Comparison of ENCODE assay signal across 8 mouse cellular contexts in the genomic region with DNA sequence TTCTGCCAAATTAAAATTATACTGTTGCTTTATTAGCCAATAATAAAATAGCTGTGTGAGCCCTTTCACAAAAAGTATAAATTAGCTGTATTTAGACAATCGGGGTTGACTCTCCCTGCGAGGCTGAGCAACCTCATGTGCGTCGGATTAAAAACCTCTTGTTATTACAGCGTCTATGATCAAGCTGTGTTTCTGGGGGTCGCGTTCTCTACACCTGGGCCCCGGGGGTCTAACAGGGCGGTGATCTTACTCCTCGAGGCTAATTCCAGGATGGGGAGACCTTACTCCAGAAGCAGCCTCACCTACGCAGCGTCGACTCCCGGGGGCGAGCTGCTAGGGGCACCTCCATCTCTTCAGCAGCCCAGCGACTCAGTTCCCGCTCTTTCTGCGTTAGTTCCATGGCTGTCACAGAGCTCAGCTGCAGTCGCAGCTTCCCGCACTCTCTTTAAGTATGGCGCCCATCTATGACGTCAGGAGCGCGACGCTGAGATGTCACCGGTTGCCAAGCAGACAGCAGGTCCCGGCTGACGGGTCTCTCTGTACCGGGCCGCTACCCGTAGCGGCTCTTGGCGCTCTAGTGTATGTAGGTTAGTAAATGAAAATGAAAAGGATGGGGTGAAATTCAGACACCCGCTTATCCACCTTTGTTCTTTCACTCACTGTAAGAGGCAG. TPM values are rescaled to one million over a fixed set of nuclear protein-coding genes. Genes with fewer than 3 reads are reported as not detected.
DNase-seq lines count a peak whose midpoint lies in the region; ATAC-seq and TF ChIP-seq lines count a peak whose summit lies in the region.

A gene (minus strand): TSS at position 466 of the 672 bp plus-strand sequence.

- H3K36me3 ChIP-seq in heart, embryonic 11.5 days (ENCODE audit: control insufficient read depth, insufficient read depth, low read length) = peaks cover 13% of the 10 kb centered on the region; the same call in 1 of the 2 replicates
- peaks cover 17% of the 10 kb centered on the region for H3K36me3 ChIP-seq in kidney, embryonic 16.5 days (ENCODE audit: insufficient read depth, low read length)
- no peaks in the 10 kb centered on the region for H3K36me3 ChIP-seq in liver, adult 2 months (ENCODE audit: control insufficient read depth, insufficient read depth, low read length)
- no peaks in the 10 kb centered on the region for H3K36me3 ChIP-seq in myocyte (ENCODE audit: control insufficient read depth, insufficient read depth)
- peaks cover 5% of the 10 kb centered on the region; the same call in 1 of the 2 replicates for H3K36me3 ChIP-seq in splenic B cell, adult 2 months (ENCODE audit: control insufficient read depth, insufficient read depth, low read length, poor library complexity, severe bottlenecking)

- H3K4me1 ChIP-seq in bone marrow macrophage, adult 2 months (ENCODE audit: control insufficient read depth, insufficient read depth, low read length) = 0 out of 2 replicates have a peak, but pooled peaks cover 3% of the 10 kb centered on the region
- no peaks in the 10 kb centered on the region for H3K4me1 ChIP-seq in embryonic fibroblast, embryonic 13.5 days (ENCODE audit: control insufficient read depth, insufficient read depth, low read length)
- no peaks in the 10 kb centered on the region for H3K4me1 ChIP-seq in heart, embryonic 11.5 days (ENCODE audit: control insufficient read depth, insufficient read depth, low read length)
- H3K4me1 ChIP-seq in kidney, embryonic 16.5 days (ENCODE audit: insufficient read depth, low read length) = peaks cover 4% of the 10 kb centered on the region; the same call in 1 of the 2 replicates
- H3K4me1 ChIP-seq in liver, adult 2 months (ENCODE audit: control insufficient read depth, insufficient read depth, low read length) = peaks cover 3% of the 10 kb centered on the region; the same call in 1 of the 2 replicates

- peak within 1 kb of the TSS; percentile 15 for H3ac ChIP-seq in myocyte (ENCODE audit: control insufficient read depth, insufficient read length)

- peak; percentile 86 for ATAC-seq in heart, embryonic 11.5 days (replicated peaks; ENCODE audit: insufficient number of reproducible peaks, low FRiP score, low TSS enrichment)
- ATAC-seq in kidney, embryonic 16.5 days (ENCODE audit: low FRiP score, low TSS enrichment) = peak; percentile 95

- H3K27me3 ChIP-seq in heart, embryonic 11.5 days (ENCODE audit: control insufficient read depth, insufficient read depth, low read length) = no peaks in the 10 kb centered on the region
- no peaks in the 10 kb centered on the region for H3K27me3 ChIP-seq in kidney, embryonic 16.5 days (ENCODE audit: insufficient read depth, low read length)
- no peaks in the 10 kb centered on the region for H3K27me3 ChIP-seq in liver, adult 2 months (ENCODE audit: control insufficient read depth, insufficient read depth, low read length)
- H3K27me3 ChIP-seq in myocyte (ENCODE audit: control insufficient read depth, insufficient read depth, insufficient read length) = no peaks in the 10 kb centered on the region
- no peaks in the 10 kb centered on the region for H3K27me3 ChIP-seq in splenic B cell, adult 2 months (ENCODE audit: control insufficient read depth, insufficient read depth, low read length, poor library complexity, severe bottlenecking)

- H3K4me2 ChIP-seq in heart, embryonic 11.5 days = peak within 1 kb of the TSS; percentile 68
- H3K4me2 ChIP-seq in kidney, embryonic 16.5 days (replicated peaks; ENCODE audit: low read depth, low read length) = peak within 1 kb of the TSS; percentile 74
- H3K4me2 ChIP-seq in myocyte (ENCODE audit: low read depth) = peak within 1 kb of the TSS; percentile 93

- peak within 1 kb of the TSS; percentile 84 for H3K9ac ChIP-seq in heart, embryonic 11.5 days (ENCODE audit: low read depth, low read length)
- peak within 1 kb of the TSS; percentile 85 for H3K9ac ChIP-seq in kidney, embryonic 16.5 days (replicated peaks; ENCODE audit: low read length)
- peak within 1 kb of the TSS; percentile 62 for H3K9ac ChIP-seq in liver, adult 2 months (ENCODE audit: low read depth, low read length)

- DNase-seq in A20 (ENCODE audit: low read depth, low spot score) = peak; percentile 95
- peak; percentile 81 for DNase-seq in liver, adult 2 months (ENCODE audit: extremely low read depth, low read depth, low spot score)
- DNase-seq in splenic B cell, adult 2 months (ENCODE audit: low read depth, low spot score) = peak; percentile 97

- no peak for TF ChIP-seq POLR2A in bone marrow macrophage, adult 2 months (IDR thresholded peaks at IDR 0.05; ENCODE audit: borderline replicate concordance, low read depth, low read length)
- TF ChIP-seq POLR2A in embryonic fibroblast, embryonic 13.5 days (IDR thresholded peaks at IDR 0.05; ENCODE audit: low read depth, low read length) = peak; percentile 74
- TF ChIP-seq POLR2A in liver, adult 2 months (IDR thresholded peaks at IDR 0.05; ENCODE audit: extremely low read depth, insufficient read depth, low read length) = no peak
- peak; percentile 62 for TF ChIP-seq POLR2A in myocyte (IDR thresholded peaks at IDR 0.05; ENCODE audit: insufficient read length, low read depth)

- no peak within 1 kb of the TSS for H3K27ac ChIP-seq in bone marrow macrophage, adult 2 months (ENCODE audit: insufficient read depth, low read depth, low read length)
- no peak within 1 kb of the TSS for H3K27ac ChIP-seq in embryonic fibroblast, embryonic 13.5 days (ENCODE audit: insufficient read depth, low read length)
- peak within 1 kb of the TSS; percentile 29; the same call in 1 of the 2 replicates for H3K27ac ChIP-seq in heart, embryonic 11.5 days (ENCODE audit: low read depth, low read length)
- H3K27ac ChIP-seq in kidney, embryonic 16.5 days (ENCODE audit: low read length) = no peak within 1 kb of the TSS
- H3K27ac ChIP-seq in liver, adult 2 months (replicated peaks; ENCODE audit: insufficient read depth, low read depth, low read length) = no peak within 1 kb of the TSS

- peak within 1 kb of the TSS; percentile 77 for H3K4me3 ChIP-seq in bone marrow macrophage, adult 2 months (ENCODE audit: insufficient read depth, low read length)
- peak within 1 kb of the TSS; percentile 71 for H3K4me3 ChIP-seq in embryonic fibroblast, embryonic 13.5 days (ENCODE audit: insufficient read depth, low read length)
- H3K4me3 ChIP-seq in heart, embryonic 11.5 days (ENCODE audit: low read depth, low read length) = peak within 1 kb of the TSS; percentile 80
- peak within 1 kb of the TSS; percentile 75 for H3K4me3 ChIP-seq in kidney, embryonic 16.5 days (ENCODE audit: low read length)
- H3K4me3 ChIP-seq in liver, adult 2 months (ENCODE audit: insufficient read depth, low read depth, low read length) = peak within 1 kb of the TSS; percentile 64
- peak within 1 kb of the TSS; percentile 66 for H3K4me3 ChIP-seq in myocyte

- no peaks in the 10 kb centered on the region for H3K9me3 ChIP-seq in heart, embryonic 11.5 days (replicated peaks; ENCODE audit: control insufficient read depth, low read length)
- H3K9me3 ChIP-seq in kidney, embryonic 16.5 days (ENCODE audit: low read length) = no peaks in the 10 kb centered on the region

- no peaks in the 10 kb centered on the region for H3K79me2 ChIP-seq in liver, adult 2 months (ENCODE audit: control insufficient read depth, insufficient read depth, low read length)
- no peaks in the 10 kb centered on the region for H3K79me2 ChIP-seq in myocyte (ENCODE audit: control insufficient read depth, insufficient read depth)

- no peak for TF ChIP-seq CTCF in bone marrow macrophage, adult 2 months (IDR thresholded peaks at IDR 0.05; ENCODE audit: low read depth, low read length)
- no peak for TF ChIP-seq CTCF in embryonic fibroblast, embryonic 13.5 days (IDR thresholded peaks at IDR 0.05; ENCODE audit: borderline replicate concordance, insufficient read depth, low read length)
- TF ChIP-seq CTCF in liver, adult 2 months (IDR thresholded peaks at IDR 0.05; ENCODE audit: low read depth, low read length) = no peak

- under 1% methylated on average over 34 of the region's 34 CpGs for WGBS in heart, embryonic 11.5 days (ENCODE audit: insufficient replicate concordance)
- WGBS in kidney, embryonic 16.5 days = under 1% methylated on average over 34 of the region's 34 CpGs
- WGBS in liver, adult 2 months = 1% methylated on average over 34 of the region's 34 CpGs

TF ChIP-seq in myocyte, 11 proteins besides CTCF, POLR2A, EP300 and RAD21:
- TF ChIP-seq E2F4 (IDR thresholded peaks at IDR 0.05; ENCODE audit: insufficient read depth) (peak; percentile 97), MYOG (IDR thresholded peaks at IDR 0.05; ENCODE audit: control insufficient read depth in 1 of 3, insufficient read depth in 1 of 3, insufficient read length in 2 of 3, low read depth in 2 of 3) (peak in 1 of 3 experiments; percentile 7), POLR2AphosphoS2 (IDR thresholded peaks at IDR 0.05; ENCODE audit: insufficient read length, low read depth) (no peak), TCF12 (IDR thresholded peaks at IDR 0.05; ENCODE audit: insufficient read depth, poor library complexity, severe bottlenecking) (no peak), CEBPB (IDR thresholded peaks at IDR 0.05; ENCODE audit: insufficient read depth, poor library complexity, severe bottlenecking) (no peak), MAX (IDR thresholded peaks at IDR 0.05; ENCODE audit: low read depth) (no peak), SRF (IDR thresholded peaks at IDR 0.05; ENCODE audit: control insufficient read depth, insufficient read length, low read depth) (peak; percentile 52), USF1 (IDR thresholded peaks at IDR 0.05; ENCODE audit: low read depth) (no peak)

RNA-seq across cellular contexts. Expression of the gene that starts here (rescaled TPM):
- 16.8 and 18.7 TPM in 2 replicates for polyA plus RNA-seq in bone marrow macrophage, adult 2 months (2012; ENCODE audit: insufficient read depth, insufficient read length, missing spikeins)
- 8.1 and 10.5 TPM in 2 replicates for polyA plus RNA-seq in embryonic fibroblast, embryonic 13.5 days (2011; ENCODE audit: insufficient read length, low read depth, missing spikeins)
- 35.0 and 37.6 TPM in 2 replicates for polyA plus RNA-seq in heart, embryonic 11.5 days (2014; fragmentation: Nextera tagmentation; extraction: Ambion mirVana)
- 59.4 and 67.0 TPM in 2 replicates for polyA plus RNA-seq in kidney, embryonic 16.5 days (2015; fragmentation: Nextera tagmentation; extraction: Ambion mirVana)
- total RNA-seq in liver, adult 2 months (2014; rRNA removed) = 4.6 and 4.7 TPM in 2 replicates
- polyA plus RNA-seq in liver, adult 2 months (2012; rRNA removed) = 3.7 and 5.3 TPM in 2 replicates
- polyA plus RNA-seq in myocyte (2012; fragmentation: generic; extraction: Trizol) = 8.4 TPM

Comparison
In these comparisons a context has a peak if more than half of its experiments do, and no peak if none do; other contexts are left out.
1. POLR2A ChIP-seq: peak in embryonic fibroblast, embryonic 13.5 days (single experiment) and myocyte (single experiment); none in bone marrow macrophage, adult 2 months (single experiment) and liver, adult 2 months (single experiment).
2. Peak in every context shown above with its lines, with median percentiles within 50 percentile points of each other: DNase-seq, H3K4me3 ChIP-seq, H3K4me2 ChIP-seq and H3K9ac ChIP-seq.